20 mouse cellular contexts compared by ENCODE assay signal in the genomic region with DNA sequence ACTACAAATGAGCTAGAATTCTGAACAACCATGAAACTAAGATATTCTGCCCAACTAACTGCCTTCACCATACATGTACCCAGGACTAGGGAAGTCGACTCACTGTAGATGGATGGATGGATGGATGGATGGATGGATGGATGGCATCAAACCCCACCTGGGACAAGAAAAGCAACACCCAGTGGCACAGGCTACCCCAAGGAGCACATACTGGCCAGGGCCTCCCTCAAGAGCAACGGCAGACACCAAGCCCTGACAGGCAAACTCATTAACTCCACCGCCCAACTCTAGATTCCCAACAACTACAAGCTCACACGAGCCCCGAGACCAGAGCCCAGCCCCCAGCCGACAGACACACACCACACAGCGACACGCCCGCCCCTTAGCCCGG. TPM values are rescaled to one million over a fixed set of nuclear protein-coding genes. Genes with fewer than 3 reads are reported as not detected.
DNase-seq lines count a peak whose midpoint lies in the region; ATAC-seq lines count a peak whose summit lies in the region.
"Had no signal": no experiment of that assay in that cellular context is flagged by ENCODE, and none has a peak within 500 bp of the region (broad histone marks: within the 10 kb centered on the region; RNA-seq: fewer than 3 reads in every experiment).

No protein-coding gene starts in this region.

- ATAC-seq in kidney, embryonic 14.5 days (ENCODE audit: low FRiP score, low TSS enrichment) = 0 out of 2 replicates have a peak, but pooled peaks have one; percentile 49
- no peak; the same call in 1 of the 2 replicates for ATAC-seq in kidney, embryonic 16.5 days (ENCODE audit: low FRiP score, low TSS enrichment)
- ATAC-seq: forebrain, embryonic 13.5 days; lung, postnatal 0 days; midbrain, embryonic 16.5 days had no signal

- H3K4me3 ChIP-seq in kidney, embryonic 14.5 days (ENCODE audit: low read length) = no peak overlapping the region
- H3K4me3 ChIP-seq in kidney, embryonic 16.5 days (ENCODE audit: low read length) = no peak overlapping the region
- H3K4me3 ChIP-seq: forebrain, embryonic 13.5 days; heart, embryonic 12.5 days; midbrain, embryonic 10.5 days; myocyte had no signal

- H3K27ac ChIP-seq in kidney, embryonic 14.5 days (ENCODE audit: low read depth, low read length) = no peak overlapping the region
- H3K27ac ChIP-seq in kidney, embryonic 16.5 days (ENCODE audit: low read length) = no peak overlapping the region
- H3K27ac ChIP-seq: forebrain, embryonic 13.5 days; midbrain, embryonic 10.5 days had no signal

- no peak overlapping the region for H3K4me2 ChIP-seq in kidney, embryonic 14.5 days (replicated peaks; ENCODE audit: low read depth, low read length)
- H3K4me2 ChIP-seq in kidney, embryonic 16.5 days (replicated peaks; ENCODE audit: low read depth, low read length) = no peak overlapping the region
- H3K4me2 ChIP-seq: forebrain, embryonic 13.5 days; heart, embryonic 12.5 days had no signal

- no peaks in the 10 kb centered on the region for H3K4me1 ChIP-seq in kidney, embryonic 14.5 days (ENCODE audit: control insufficient read depth, insufficient read depth, low read length)
- no peaks in the 10 kb centered on the region for H3K4me1 ChIP-seq in kidney, embryonic 16.5 days (ENCODE audit: insufficient read depth, low read length)
- H3K4me1 ChIP-seq: forebrain, embryonic 13.5 days; heart, embryonic 12.5 days; midbrain, embryonic 10.5 days had no signal

- intact Hi-C loops in heart, postnatal 25 days (cut with DNase I) = no loop called here

- WGBS in kidney, embryonic 14.5 days = 34% methylated on average over 6 of the region's 10 CpGs
- 30% methylated on average over 8 of the region's 10 CpGs for WGBS in kidney, embryonic 16.5 days

- H3K9me3 ChIP-seq in kidney, embryonic 14.5 days (ENCODE audit: control insufficient read depth, low read length) = no peaks in the 10 kb centered on the region
- no peaks in the 10 kb centered on the region for H3K9me3 ChIP-seq in kidney, embryonic 16.5 days (ENCODE audit: low read length)
- H3K9me3 ChIP-seq: forebrain, embryonic 13.5 days; heart, embryonic 12.5 days; midbrain, embryonic 10.5 days had no signal

- peaks cover 47% of the 10 kb centered on the region for H3K36me3 ChIP-seq in kidney, embryonic 14.5 days (ENCODE audit: control insufficient read depth, insufficient read depth, low read length)
- peaks cover 32% of the 10 kb centered on the region for H3K36me3 ChIP-seq in kidney, embryonic 16.5 days (ENCODE audit: insufficient read depth, low read length)

- DNase-seq in cerebellum, adult 11-12 months = peak; percentile 1
- DNase-seq in cerebellum, adult 11 months = no peak
- peak; percentile 51 for DNase-seq in heart, adult 11 months
- no peak for DNase-seq in heart, postnatal 25 days (ENCODE audit: low spot score)
- peak; percentile 41 for DNase-seq in ZHBTc4 (ENCODE audit: low read depth, low spot score)
- DNase-seq in left cerebral cortex, adult 18-20 months (ENCODE audit: low spot score in 2 of 2) = no peak
- DNase-seq: gastrocnemius, postnatal 14 days; right cerebral cortex, adult 18-20 months; right cerebral cortex, postnatal 4 days had no signal

- no peak overlapping the region for H3K9ac ChIP-seq in kidney, embryonic 14.5 days (ENCODE audit: low read depth, low read length)
- no peak overlapping the region for H3K9ac ChIP-seq in kidney, embryonic 16.5 days (replicated peaks; ENCODE audit: low read length)
- H3K9ac ChIP-seq: forebrain, embryonic 13.5 days; heart, embryonic 12.5 days had no signal

- no peaks in the 10 kb centered on the region for H3K27me3 ChIP-seq in kidney, embryonic 14.5 days (ENCODE audit: control insufficient read depth, insufficient read depth, low read length)
- peaks cover 4% of the 10 kb centered on the region; the same call in 1 of the 2 replicates for H3K27me3 ChIP-seq in kidney, embryonic 16.5 days (ENCODE audit: insufficient read depth, low read length)

RNA-seq across cellular contexts. Expression of a gene that starts 18.4 kb away (rescaled TPM):
- total RNA-seq in heart, postnatal 25 days (2021) = 1 to 10 TPM; 4.6 TPM
- 32.9 and 36.2 TPM in 2 replicates for polyA plus RNA-seq in kidney, embryonic 14.5 days (2014; fragmentation: Nextera tagmentation; extraction: Ambion mirVana)
- polyA plus RNA-seq in kidney, embryonic 16.5 days (2015; fragmentation: Nextera tagmentation; extraction: Ambion mirVana) = 38.5 and 39.6 TPM in 2 replicates
- 10 to 100 TPM; 24.8 to 29.6 TPM for total RNA-seq in left cerebral cortex, adult 18-20 months (2021)

RNA-seq across cellular contexts. Expression of a gene that starts 21.7 kb away (rescaled TPM):
- total RNA-seq in heart, postnatal 25 days (2021) = not detected
- 3.4 and 4.8 TPM in 2 replicates for polyA plus RNA-seq in kidney, embryonic 14.5 days (2014; fragmentation: Nextera tagmentation; extraction: Ambion mirVana)
- polyA plus RNA-seq in kidney, embryonic 16.5 days (2015; fragmentation: Nextera tagmentation; extraction: Ambion mirVana) = 4.1 and 4.3 TPM in 2 replicates
- total RNA-seq in left cerebral cortex, adult 18-20 months (2021) = 10 to 100 TPM; 15.9 to 18.3 TPM
- total RNA-seq: gastrocnemius, postnatal 14 days; heart, adult 18-20 months; heart, postnatal 10 days; liver, adult 2 months had no signal
- polyA plus RNA-seq: liver, adult 2 months had no signal

RNA-seq across cellular contexts. Expression of a gene that starts 59.3 kb away (rescaled TPM):
- 10 to 100 TPM; 58.0 to 58.2 TPM for total RNA-seq in heart, postnatal 25 days (2021)
- 36.2 and 43.2 TPM in 2 replicates for polyA plus RNA-seq in kidney, embryonic 14.5 days (2014; fragmentation: Nextera tagmentation; extraction: Ambion mirVana)
- polyA plus RNA-seq in kidney, embryonic 16.5 days (2015; fragmentation: Nextera tagmentation; extraction: Ambion mirVana) = 59.4 and 65.9 TPM in 2 replicates
- 10 to 100 TPM; 26.8 to 32.8 TPM for total RNA-seq in left cerebral cortex, adult 18-20 months (2021)

Comparison
In these comparisons a context has a peak if more than half of its experiments do, and no peak if none do; other contexts are left out.
1. DNase-seq: peak in cerebellum, adult 11-12 months (single experiment), heart, adult 11 months (single experiment) and ZHBTc4 (single experiment); none in cerebellum, adult 11 months (single experiment), heart, postnatal 25 days (single experiment) and left cerebral cortex, adult 18-20 months (0 of 2).
2. RNA of a gene that starts 18.4 kb away (total RNA-seq): 24.8 to 29.6 TPM in left cerebral cortex, adult 18-20 months; 4.6 TPM in heart, postnatal 25 days; every median in the first group is over 4 times any median in the second.
3. RNA of a gene that starts 21.7 kb away (total RNA-seq): 15.9 to 18.3 TPM in left cerebral cortex, adult 18-20 months; not detected in heart, postnatal 25 days; every median in the first group is over 10 times any median in the second.